Mouse (Mus musculus) stomach, embryonic 14.5 days (tissue): ENCODE measurements around the gene Ampd3. TPM values are rescaled to one million over a fixed set of nuclear protein-coding genes. Genes with fewer than 3 reads are reported as not detected.
A peak's percentile ranks its signal among the peaks of the same experiment; 100 is the strongest.

Experiments
- ATAC-seq: fragments of 200-750 bp; cut with Nextera tagmentation; 2 replicates; pipeline ENCODE4 v1.8.0; 2017; ENCODE audit warnings: low read depth, moderate TSS enrichment; ENCODE audit not compliant: insufficient number of reproducible peaks, insufficient read depth, low FRiP score
- H3K27ac ChIP-seq: fragments of 300-500 bp; sonication (generic); 2 replicates; pipeline ENCODE4 v1.5.1; 2014; ENCODE audit warnings: mild to moderate bottlenecking, low read length, moderate library complexity, mixed read lengths
- H3K27me3 ChIP-seq: fragments of 300-500 bp; sonication (generic); 2 replicates; pipeline ENCODE4 v1.6.1; 2014; ENCODE audit warnings: low read length, control low read depth, mixed read lengths; ENCODE audit not compliant: control insufficient read depth, insufficient read depth
- H3K36me3 ChIP-seq: fragments of 300-500 bp; sonication (generic); 2 replicates; pipeline ENCODE4 v1.6.1; 2014; ENCODE audit warnings: mild to moderate bottlenecking, control low read depth, low read length, moderate library complexity, mixed read lengths; ENCODE audit not compliant: control insufficient read depth, insufficient read depth
- H3K4me1 ChIP-seq: fragments of 300-500 bp; sonication (generic); 2 replicates; pipeline ENCODE4 v1.6.1; 2014; ENCODE audit warnings: low read length, control low read depth, mixed read lengths; ENCODE audit not compliant: control insufficient read depth, insufficient read depth
- H3K4me2 ChIP-seq: fragments of 300-500 bp; sonication (generic); replicated peaks from 2 replicates; pipeline ENCODE4 v1.6.1; 2014; ENCODE audit warnings: low read depth, low read length, control low read depth
- H3K4me3 ChIP-seq: fragments of 300-500 bp; sonication (generic); 2 replicates; pipeline ENCODE4 v1.5.1; 2014; ENCODE audit warnings: low read depth, low read length, control low read depth
- H3K9ac ChIP-seq: fragments of 300-500 bp; sonication (generic); replicated peaks from 2 replicates; pipeline ENCODE4 v1.6.1; 2014; ENCODE audit warnings: low read depth, mild to moderate bottlenecking, control low read depth, low read length, moderate library complexity, mixed read lengths
- H3K9me3 ChIP-seq: fragments of 300-500 bp; sonication (generic); 2 replicates; pipeline ENCODE4 v1.6.1; 2016; ENCODE audit warnings: low read depth, low read length, control low read depth; ENCODE audit not compliant: control insufficient read depth
- WGBS: fragments of 180-500 bp; shearing (Covaris S2); extraction: QIAGEN DNeasy Blood & Tissue Kit; methylation state at CpG from one replicate; pipeline ENCODE4 v1.1.7; 2014; 5-methylcytosine and 5-hydroxymethylcytosine counted together
- polyA plus RNA-seq: library from polyadenylated mRNA; unstranded; fragments of >200 nt; fragmentation: Nextera tagmentation; extraction: Ambion mirVana; gene quantifications from 2 replicates; pipeline ENCODE4 v1.2.1, GENCODE M21; 2014

Ampd3 gene
- polyA plus RNA-seq, 1 experiment from 2014 or later: 2.1 TPM

DNA sequence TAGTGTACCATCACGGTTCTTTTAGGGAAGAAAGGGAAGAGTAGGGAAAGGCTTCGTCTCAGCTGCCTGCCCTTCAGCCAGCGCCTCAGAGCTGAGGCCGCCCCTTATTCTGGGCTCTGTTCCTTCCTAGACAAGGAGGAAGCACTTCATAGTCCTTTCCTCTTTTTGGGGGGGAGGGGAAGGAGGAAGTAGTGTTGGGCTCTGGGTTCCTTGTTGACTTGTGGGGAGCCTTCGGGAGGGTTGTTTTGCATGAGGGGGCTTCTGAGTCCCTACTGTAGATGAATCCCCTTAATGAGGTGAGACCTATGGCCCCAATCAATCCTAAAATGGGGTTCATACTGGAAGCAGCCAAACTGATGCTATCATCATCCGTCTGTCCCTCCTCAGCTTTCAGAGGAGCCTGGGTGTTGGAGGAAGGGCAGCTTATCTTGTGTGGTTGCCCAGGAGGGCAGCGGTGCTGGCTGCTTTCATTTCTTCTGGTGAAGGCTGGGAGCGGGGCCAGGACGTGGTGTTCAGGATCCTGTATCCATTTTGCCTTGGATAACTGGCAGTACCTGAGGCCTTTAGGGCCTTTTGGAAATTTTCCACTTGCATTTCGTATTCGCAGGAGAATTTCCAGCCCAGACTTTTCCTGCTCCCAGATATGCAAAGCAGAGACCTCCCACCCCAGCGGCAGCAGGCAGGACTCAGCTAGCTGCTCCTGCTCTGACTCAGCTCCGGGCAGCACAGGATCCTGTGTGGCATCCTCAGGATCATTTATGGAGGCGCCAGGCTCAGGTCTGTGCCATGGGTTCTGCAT is 5.4 kb downstream of the Ampd3 start:
- no peak overlapping the region for H3K9ac ChIP-seq
- no peak overlapping the region for H3K4me3 ChIP-seq
- H3K27ac ChIP-seq: no peak overlapping the region
- peak overlapping the region; percentile 6; the same call in 1 of the 2 replicates for H3K4me2 ChIP-seq
- H3K9me3 ChIP-seq: no peaks in the 10 kb centered on the region
- H3K36me3 ChIP-seq: no peaks in the 10 kb centered on the region
- 30% methylated on average over 14 of the region's 14 CpGs for WGBS
- ATAC-seq: no peak
- H3K27me3 ChIP-seq: no peaks in the 10 kb centered on the region
- H3K4me1 ChIP-seq: peaks cover 8% of the 10 kb centered on the region; the same call in 1 of the 2 replicates

DNA sequence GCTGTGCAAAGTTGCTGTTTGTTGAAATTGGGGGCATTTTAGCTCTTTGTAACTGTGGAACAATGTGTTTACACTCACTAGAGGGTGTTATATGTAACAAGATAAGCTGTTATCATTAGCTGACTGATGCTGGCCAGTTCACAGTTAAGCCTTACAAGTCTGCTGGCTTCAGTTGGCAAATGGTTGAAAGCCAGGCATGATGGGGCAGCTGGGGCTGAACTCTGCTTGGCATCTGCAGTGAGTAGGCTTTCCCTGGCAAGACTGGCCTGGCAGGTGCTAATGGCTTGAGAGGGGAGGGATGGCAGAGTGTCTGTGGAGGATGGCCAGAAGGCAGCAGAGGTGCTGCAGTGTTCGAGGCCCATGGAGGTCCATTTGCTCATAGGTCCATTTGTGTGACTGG is 6.1 kb downstream of the Ampd3 start:
- ATAC-seq: no peak; the same call in 1 of the 2 replicates
- Histone ChIP-seq H3K27ac (no peak overlapping the region), H3K4me2 (peak overlapping the region; percentile 14; the same call in 1 of the 2 replicates), H3K36me3 (no peaks in the 10 kb centered on the region), H3K4me3 (no peak overlapping the region), H3K4me1 (peaks cover 8% of the 10 kb centered on the region; the same call in 1 of the 2 replicates), H3K27me3 (no peaks in the 10 kb centered on the region), H3K9ac (no peak overlapping the region), H3K9me3 (no peaks in the 10 kb centered on the region)
- WGBS: 70% methylated on average over 1 of the region's 1 CpGs

DNA sequence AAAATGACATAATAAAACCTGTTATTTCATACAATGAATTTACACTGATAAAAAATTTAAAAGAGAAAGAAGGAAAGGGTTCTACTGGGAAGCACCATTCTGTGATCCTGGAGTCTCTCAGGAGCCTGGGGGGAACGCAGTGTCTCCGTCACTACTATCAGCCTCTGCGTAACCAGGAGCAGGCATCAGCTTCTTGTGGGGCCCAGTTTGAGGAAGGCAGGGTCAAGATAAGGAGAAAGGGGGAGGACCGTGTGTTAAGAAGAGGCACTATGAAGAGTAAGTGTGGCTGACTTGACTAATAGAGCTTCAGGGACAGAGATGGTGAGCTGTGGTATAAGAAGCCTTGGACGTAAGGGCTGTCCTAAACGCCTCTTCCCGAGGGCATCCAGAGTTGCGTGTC is 6.7 kb downstream of the Ampd3 start:
- Histone ChIP-seq H3K4me2 (no peak overlapping the region), H3K4me1 (peaks cover 8% of the 10 kb centered on the region; the same call in 1 of the 2 replicates), H3K9ac (no peak overlapping the region), H3K4me3 (no peak overlapping the region), H3K9me3 (no peaks in the 10 kb centered on the region), H3K27me3 (no peaks in the 10 kb centered on the region), H3K36me3 (no peaks in the 10 kb centered on the region), H3K27ac (no peak overlapping the region)
- WGBS: 77% methylated on average over 8 of the region's 8 CpGs
- peak; percentile 39; the same call in 1 of the 2 replicates for ATAC-seq

DNA sequence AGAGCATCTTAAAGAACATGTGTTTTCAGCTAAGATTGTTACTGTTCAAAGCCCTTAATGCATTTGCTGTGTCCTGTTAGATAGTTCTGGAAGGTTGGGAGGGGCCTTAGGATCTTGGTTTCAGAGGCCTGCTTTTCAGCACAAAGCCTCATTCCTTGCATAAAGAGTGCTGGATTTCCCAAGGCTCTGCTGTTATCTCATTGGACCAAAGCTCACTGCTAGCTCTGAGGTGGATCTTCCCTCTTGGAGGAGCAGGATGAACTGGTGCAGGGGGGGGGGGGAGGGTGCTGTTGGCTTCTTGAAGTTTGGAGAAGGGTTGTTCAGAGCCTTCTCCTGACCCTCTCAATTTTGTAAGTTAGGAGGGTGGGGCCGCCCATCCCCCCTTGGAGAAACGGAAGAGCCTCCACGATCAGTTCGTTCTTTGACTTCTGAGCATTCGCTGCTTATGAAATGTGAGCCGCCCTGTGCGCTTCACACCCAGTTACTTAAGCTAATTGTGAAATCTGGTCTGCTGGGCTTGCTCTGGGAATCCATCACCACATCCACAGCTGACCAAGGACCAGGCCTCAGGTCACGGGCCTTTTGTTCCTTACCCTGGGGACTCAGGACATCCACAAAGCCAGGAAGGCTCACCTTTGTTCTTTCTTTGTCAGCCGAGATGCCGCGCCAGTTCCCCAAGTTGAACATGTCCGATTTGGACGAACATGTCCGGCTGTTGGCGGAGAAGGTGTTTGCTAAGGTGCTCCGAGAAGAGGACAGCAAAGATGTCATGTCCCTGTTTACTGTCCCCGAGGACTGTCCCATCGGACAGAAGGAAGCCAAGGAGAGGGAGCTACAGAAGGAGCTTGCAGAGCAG is 9.4 kb downstream of the Ampd3 start:
- Histone ChIP-seq H3K4me2 (no peak overlapping the region), H3K27me3 (no peaks in the 10 kb centered on the region), H3K4me3 (no peak overlapping the region), H3K36me3 (no peaks in the 10 kb centered on the region), H3K9me3 (no peaks in the 10 kb centered on the region), H3K4me1 (peaks cover 20% of the 10 kb centered on the region), H3K9ac (no peak overlapping the region), H3K27ac (no peak overlapping the region)
- 84% methylated on average over 18 of the region's 18 CpGs for WGBS
- ATAC-seq: no peak

DNA sequence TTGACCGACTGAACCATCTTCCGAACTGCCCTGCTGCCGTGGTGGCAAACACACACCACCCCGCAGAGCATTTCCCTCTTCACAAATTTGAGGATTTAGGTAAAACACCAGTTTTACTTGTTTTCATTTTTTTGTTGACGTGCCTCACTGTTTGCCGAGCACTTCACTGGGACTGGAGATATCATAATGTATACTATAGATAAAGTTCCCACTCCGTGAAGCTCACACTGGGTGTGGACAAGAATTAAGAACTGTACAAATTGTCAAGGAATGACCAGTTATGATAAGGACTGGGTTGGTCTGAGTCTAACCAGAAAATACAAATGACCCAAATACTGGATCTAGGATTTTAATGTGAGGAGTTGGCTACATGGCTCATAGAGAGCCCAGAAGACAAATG is 10.9 kb downstream of the Ampd3 start:
- no peak overlapping the region for H3K27ac ChIP-seq
- WGBS: 77% methylated on average over 7 of the region's 7 CpGs
- ATAC-seq: no peak
- no peak overlapping the region for H3K4me2 ChIP-seq
- no peaks in the 10 kb centered on the region for H3K36me3 ChIP-seq
- no peaks in the 10 kb centered on the region for H3K9me3 ChIP-seq
- no peak overlapping the region for H3K4me3 ChIP-seq
- peaks cover 14% of the 10 kb centered on the region for H3K4me1 ChIP-seq
- no peak overlapping the region for H3K9ac ChIP-seq
- no peaks in the 10 kb centered on the region for H3K27me3 ChIP-seq

DNA sequence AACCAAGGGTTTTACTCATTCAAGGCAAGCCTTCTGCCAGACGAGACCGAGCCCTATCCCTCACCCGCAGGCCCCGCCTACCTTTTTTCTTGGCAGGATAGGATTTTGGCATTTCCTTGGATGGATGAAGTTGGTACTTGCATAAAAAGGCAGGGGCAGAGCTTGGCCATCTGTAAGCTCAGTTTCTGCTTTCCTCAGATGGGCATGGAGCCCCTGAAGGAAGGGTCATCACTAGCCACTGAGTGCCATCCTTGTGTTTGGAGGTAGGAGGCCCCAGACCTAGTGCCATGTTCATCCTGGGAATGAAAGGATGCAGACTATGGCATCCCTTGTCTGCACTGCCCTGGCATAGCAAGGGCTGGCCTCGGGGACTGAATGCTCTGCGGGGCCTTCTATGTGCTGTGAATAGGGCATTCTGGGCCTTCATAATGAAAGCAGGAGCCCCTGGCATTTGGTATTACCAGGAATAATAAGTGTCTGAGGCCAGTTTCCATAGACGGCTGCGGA is 11.7 kb downstream of the Ampd3 start:
- 82% methylated on average over 8 of the region's 8 CpGs for WGBS
- no peaks in the 10 kb centered on the region for H3K9me3 ChIP-seq
- H3K27ac ChIP-seq: no peak overlapping the region
- no peak overlapping the region for H3K4me3 ChIP-seq
- no peaks in the 10 kb centered on the region for H3K27me3 ChIP-seq
- ATAC-seq: no peak
- peaks cover 12% of the 10 kb centered on the region for H3K4me1 ChIP-seq
- no peak overlapping the region for H3K4me2 ChIP-seq
- no peak overlapping the region for H3K9ac ChIP-seq
- H3K36me3 ChIP-seq: no peaks in the 10 kb centered on the region

DNA sequence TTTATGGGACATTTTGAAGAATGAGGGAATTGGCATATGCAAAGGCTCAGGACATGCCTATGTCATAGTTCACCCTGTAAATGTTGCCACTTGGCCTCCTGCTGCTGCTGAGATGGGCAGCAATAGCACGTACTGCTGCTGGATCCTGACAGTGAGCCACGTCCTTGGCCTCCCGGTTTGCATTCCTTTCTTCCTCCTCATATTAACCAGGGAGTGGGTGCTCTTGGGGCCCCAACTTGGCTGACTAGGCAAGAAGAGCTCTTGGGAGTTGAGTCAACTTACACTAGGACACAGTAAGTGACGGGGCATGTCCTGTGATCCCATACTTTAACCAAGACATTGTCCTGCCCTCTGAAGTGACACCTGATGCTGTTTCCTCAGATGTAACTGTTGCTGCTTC is 12.5 kb downstream of the Ampd3 start:
- Histone ChIP-seq H3K9me3 (no peaks in the 10 kb centered on the region), H3K27ac (no peak overlapping the region), H3K4me2 (no peak overlapping the region), H3K4me1 (peaks cover 12% of the 10 kb centered on the region), H3K27me3 (no peaks in the 10 kb centered on the region), H3K9ac (no peak overlapping the region), H3K36me3 (no peaks in the 10 kb centered on the region), H3K4me3 (no peak overlapping the region)
- 70% methylated on average over 4 of the region's 4 CpGs for WGBS
- ATAC-seq: no peak

DNA sequence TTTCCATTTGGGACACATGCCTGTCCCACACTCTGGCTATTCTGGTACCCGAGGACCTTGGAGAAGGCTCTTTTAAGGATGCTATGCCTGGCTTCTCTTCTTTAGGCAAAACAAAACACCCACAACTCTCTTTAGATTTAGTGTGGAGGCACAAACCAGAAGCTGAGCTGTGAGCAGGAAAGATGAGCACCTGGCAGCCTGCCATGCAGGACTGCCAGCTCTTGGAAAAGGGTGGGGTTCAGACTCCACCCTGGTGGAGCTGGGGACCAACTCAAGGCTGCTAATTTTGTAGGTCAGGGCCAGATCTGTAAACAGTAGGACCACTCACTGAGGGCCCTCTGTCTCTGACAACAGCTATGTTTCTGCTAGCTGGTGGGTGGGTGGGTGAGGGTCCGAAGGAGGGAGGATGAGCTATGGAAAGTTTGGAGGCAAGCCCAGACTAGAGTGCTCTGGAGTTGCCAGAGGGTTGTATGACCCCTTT is 13.3 kb downstream of the Ampd3 start:
- no peak overlapping the region for H3K4me3 ChIP-seq
- no peaks in the 10 kb centered on the region for H3K36me3 ChIP-seq
- no peak overlapping the region; the same call in 1 of the 2 replicates for H3K27ac ChIP-seq
- no peaks in the 10 kb centered on the region for H3K9me3 ChIP-seq
- H3K4me2 ChIP-seq: no peak overlapping the region
- ATAC-seq: 0 out of 2 replicates have a peak, but pooled peaks have one; percentile 23
- 52% methylated on average over 2 of the region's 2 CpGs for WGBS
- no peak overlapping the region for H3K9ac ChIP-seq
- H3K4me1 ChIP-seq: peaks cover 12% of the 10 kb centered on the region
- H3K27me3 ChIP-seq: no peaks in the 10 kb centered on the region
